Mouse (Mus musculus) layer of hippocampus, adult 6 months (tissue): Measurements from ENCODE around the gene Adarb2. TPM values are rescaled to one million over a fixed set of nuclear protein-coding genes. Genes with fewer than 3 reads are reported as not detected.

Experiments used
- long read RNA-seq, 2 experiments: library from polyadenylated mRNA; unstranded; transcript quantifications; one replicate each; pipeline ENCODE4 v2.0.0; 2019 to 2020
- polyA plus RNA-seq: library from polyadenylated mRNA; unstranded; fragments of <200 nt; fragmentation: Nextera tagmentation; gene quantifications from 2 replicates; pipeline ENCODE4 v1.2.3, GENCODE M21; 2021

Adarb2 gene
- 4.2 and 6.2 TPM in 2 replicates for polyA plus RNA-seq
- long read RNA-seq, experiment 1, partial matches to known transcripts: 1 of 11 reads
- long read RNA-seq, experiment 1, other reads (novel, unspliced or antisense): 9 of 11 reads
- long read RNA-seq, experiment 2, transcript Adarb2-206 (1 exons, 3,887 nt): major isoform, 5 of 74 reads
- long read RNA-seq, experiment 2, partial matches to known transcripts: 26 of 74 reads
- long read RNA-seq, experiment 2, other reads (novel, unspliced or antisense): 43 of 74 reads

GRCm38 (mm10) chr13:8202681-8203476 lies at the start of gene Adarb2:
TSS of gene Adarb2 (plus strand) at chr13:8202866.

